Mouse (Mus musculus) bone marrow, adult 2 months (tissue): Measurements from ENCODE around the gene Zbed4.
"Not testable (repeated sequence)": the region's sequence is repeated elsewhere in the genome, so short reads cannot be mapped to it uniquely, and the experiment has no call there.

Source experiments
- CTCF ChIP-seq: fragments of 200-500 bp; IDR thresholded peaks from 2 replicates; pipeline ENCODE4 v1.5.1; 2011; ENCODE audit warnings: low read length, control low read depth; ENCODE audit not compliant: control insufficient read depth, insufficient read depth
- POLR2A ChIP-seq: fragments of 200-500 bp; IDR thresholded peaks from 2 replicates; pipeline ENCODE4 v1.6.1; 2011; ENCODE audit warnings: low read depth, mild to moderate bottlenecking, control low read depth, low read length, borderline replicate concordance; ENCODE audit not compliant: control insufficient read depth

- TF ChIP-seq POLR2A, CTCF: not testable (repeated sequence)
These were observed 8.1 kb upstream of the Zbed4 start for GRCm38 (mm10) chr15:88743371-88743770.
